8 mouse cellular contexts compared by ENCODE assay signal in the genomic region with DNA sequence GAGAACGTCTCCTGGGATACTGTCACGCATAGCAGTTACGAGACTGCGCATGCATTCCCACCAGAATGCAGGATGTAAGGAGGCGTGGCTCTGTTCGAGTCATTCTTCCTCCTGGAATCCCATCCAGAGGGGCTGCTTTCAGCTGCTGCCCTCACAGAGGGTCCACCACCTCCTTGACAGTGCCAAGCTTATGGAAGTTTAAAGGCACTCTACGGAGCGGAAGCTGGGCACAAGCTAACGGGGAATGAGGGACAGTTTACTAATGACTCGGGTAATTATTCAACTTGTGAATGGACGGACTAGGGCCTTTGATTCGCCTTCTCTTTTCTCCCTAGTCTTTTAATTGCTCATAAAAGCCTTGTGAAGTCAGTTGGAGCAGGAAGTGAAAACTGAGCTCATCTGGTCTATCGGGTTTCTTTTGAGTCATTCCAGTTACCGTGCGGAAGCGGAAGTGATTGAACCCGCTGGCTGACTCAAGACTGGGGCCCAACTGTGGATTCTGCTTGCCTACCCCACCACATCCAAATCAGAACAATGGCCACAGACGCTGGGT.
DNase-seq lines count a peak whose midpoint lies in the region; ATAC-seq and TF ChIP-seq lines count a peak whose summit lies in the region.

No protein-coding gene starts in this region.

- intact Hi-C loops in heart, adult 2 months (cut with DNase I), result loop anchor here (2.0 kb wide), 1 partner anchor 152 kb away; no protein-coding TSS in a partner anchor
- intact Hi-C loops in heart, postnatal 25 days (cut with DNase I), result no loop called here

- TF ChIP-seq POLR2A in heart, adult 2 months (IDR thresholded peaks at IDR 0.05; ENCODE audit: insufficient read depth, low read depth, low read length), result no peak
- no peak for TF ChIP-seq POLR2A in small intestine, adult 2 months (IDR thresholded peaks at IDR 0.05; ENCODE audit: low read depth, low read length)

- H3K4me1 ChIP-seq in heart, adult 2 months (ENCODE audit: control insufficient read depth, insufficient read depth, low read length), result peaks cover 27% of the 10 kb centered on the region
- peaks cover 6% of the 10 kb centered on the region for H3K4me1 ChIP-seq in embryonic facial prominence, embryonic 13.5 days
- peaks cover 11% of the 10 kb centered on the region; the same call in 1 of the 2 replicates for H3K4me1 ChIP-seq in lung, postnatal 0 days (ENCODE audit: insufficient read depth, low read depth, low read length)
- H3K4me1 ChIP-seq in small intestine, adult 2 months (ENCODE audit: control insufficient read depth, insufficient read depth, insufficient read length, low read length), result peaks cover 5% of the 10 kb centered on the region; the same call in 1 of the 2 replicates

- 45% methylated on average over 18 of the region's 18 CpGs for WGBS in heart, adult 2 months
- 33% methylated on average over 18 of the region's 18 CpGs for WGBS in embryonic facial prominence, embryonic 13.5 days
- 47% methylated on average over 18 of the region's 18 CpGs for WGBS in lung, postnatal 0 days
- WGBS in small intestine, adult 2 months, result 32% methylated on average over 18 of the region's 18 CpGs

- H3K4me3 ChIP-seq in heart, adult 2 months, result no peak overlapping the region
- peak overlapping the region; percentile 26 for H3K4me3 ChIP-seq in embryonic facial prominence, embryonic 13.5 days
- no peak overlapping the region for H3K4me3 ChIP-seq in lung, postnatal 0 days (ENCODE audit: low read depth, low read length)
- peak overlapping the region; percentile 21; the same call in 1 of the 2 replicates for H3K4me3 ChIP-seq in small intestine, adult 2 months (ENCODE audit: low read depth, low read length)

- no peak for TF ChIP-seq CTCF in heart, adult 2 months (IDR thresholded peaks at IDR 0.05)
- no peak for TF ChIP-seq CTCF in lung, postnatal 0 days (IDR thresholded peaks at IDR 0.05)
- TF ChIP-seq CTCF in small intestine, adult 2 months (IDR thresholded peaks at IDR 0.05; ENCODE audit: extremely low read depth, insufficient read length, insufficient replicate concordance, low read depth, low read length), result no peak

- H3K36me3 ChIP-seq in heart, adult 2 months (ENCODE audit: control insufficient read depth, insufficient read depth, low read length), result peaks cover 3% of the 10 kb centered on the region; the same call in 1 of the 2 replicates
- H3K36me3 ChIP-seq in embryonic facial prominence, embryonic 13.5 days, result no peaks in the 10 kb centered on the region
- H3K36me3 ChIP-seq in lung, postnatal 0 days (ENCODE audit: insufficient read depth, low read length), result no peaks in the 10 kb centered on the region
- no peaks in the 10 kb centered on the region for H3K36me3 ChIP-seq in small intestine, adult 2 months (ENCODE audit: control insufficient read depth, insufficient read depth, low read length)

- TF ChIP-seq EP300 in heart, adult 2 months (IDR thresholded peaks at IDR 0.05; ENCODE audit: insufficient read depth, low read depth, low read length), result no peak
- TF ChIP-seq EP300 in lung, postnatal 0 days (IDR thresholded peaks at IDR 0.05), result no peak

- peak in 1 of 2 experiments; percentile 46 for DNase-seq in heart, adult 2 months
- no peak for DNase-seq in heart, postnatal 25 days (ENCODE audit: low spot score)
- DNase-seq in CD4-positive helper T cell, adult 2 months (ENCODE audit: low read depth, low spot score), result peak; percentile 67
- peak; percentile 78 for DNase-seq in induced T-regulatory cell, adult 2 months (ENCODE audit: low read depth)
- DNase-seq in lung, postnatal 0 days (ENCODE audit: low spot score), result peak; percentile 46
- DNase-seq in ovary, postnatal 10 days (ENCODE audit: low spot score), result no peak

- no peaks in the 10 kb centered on the region for H3K79me2 ChIP-seq in heart, adult 2 months (replicated peaks; ENCODE audit: control insufficient read depth, insufficient read depth, low read length)

- H3K4me2 ChIP-seq in embryonic facial prominence, embryonic 13.5 days, result peak overlapping the region; percentile 51
- H3K4me2 ChIP-seq in lung, postnatal 0 days (replicated peaks; ENCODE audit: low read depth, low read length), result 0 out of 2 replicates have a peak overlapping the region, but pooled peaks have one; percentile 12

- no peak overlapping the region for H3K9ac ChIP-seq in heart, adult 2 months (ENCODE audit: low read depth, low read length)
- 0 out of 2 replicates have a peak overlapping the region, but pooled peaks have one; percentile 27 for H3K9ac ChIP-seq in embryonic facial prominence, embryonic 13.5 days
- no peak overlapping the region for H3K9ac ChIP-seq in lung, postnatal 0 days (replicated peaks; ENCODE audit: low read depth)

- peak overlapping the region; percentile 39; the same call in 1 of the 2 replicates for H3K27ac ChIP-seq in heart, adult 2 months
- H3K27ac ChIP-seq in embryonic facial prominence, embryonic 13.5 days, result no peak overlapping the region
- H3K27ac ChIP-seq in lung, postnatal 0 days (ENCODE audit: low read length), result peak overlapping the region; percentile 44; the same call in 1 of the 2 replicates
- H3K27ac ChIP-seq in small intestine, adult 2 months (ENCODE audit: insufficient read depth, low read depth, low read length), result peak overlapping the region; percentile 8; the same call in 1 of the 2 replicates

- no peak for ATAC-seq in embryonic facial prominence, embryonic 13.5 days (ENCODE audit: insufficient number of reproducible peaks, insufficient read depth, low FRiP score, low TSS enrichment, low read depth)
- peak; percentile 35; the same call in 1 of the 2 replicates for ATAC-seq in lung, postnatal 0 days

- H3K27me3 ChIP-seq in heart, adult 2 months (ENCODE audit: control insufficient read depth, insufficient read depth, low read length), result no peaks in the 10 kb centered on the region
- no peaks in the 10 kb centered on the region for H3K27me3 ChIP-seq in embryonic facial prominence, embryonic 13.5 days
- no peaks in the 10 kb centered on the region for H3K27me3 ChIP-seq in lung, postnatal 0 days (replicated peaks; ENCODE audit: insufficient read depth, low read length)
- no peaks in the 10 kb centered on the region for H3K27me3 ChIP-seq in small intestine, adult 2 months (ENCODE audit: control insufficient read depth, insufficient read depth, low read length)

- no peaks in the 10 kb centered on the region for H3K9me3 ChIP-seq in embryonic facial prominence, embryonic 13.5 days
- no peaks in the 10 kb centered on the region for H3K9me3 ChIP-seq in lung, postnatal 0 days (ENCODE audit: low read length)

Comparison
In these comparisons a context has a peak if more than half of its experiments do, and no peak if none do; other contexts are left out.
1. DNase-seq: peak in CD4-positive helper T cell, adult 2 months (single experiment), induced T-regulatory cell, adult 2 months (single experiment) and lung, postnatal 0 days (single experiment); none in heart, postnatal 25 days (single experiment) and ovary, postnatal 10 days (single experiment).
2. H3K4me3 ChIP-seq: peak in embryonic facial prominence, embryonic 13.5 days (single experiment) and small intestine, adult 2 months (single experiment); none in heart, adult 2 months (single experiment) and lung, postnatal 0 days (single experiment).